Mouse (Mus musculus) CD4-positive naive resting alpha-beta T cell, adult 57 days (primary cell): ENCODE data around the gene Car3. TPM values are rescaled to one million over a fixed set of nuclear protein-coding genes. Genes with fewer than 3 reads are reported as not detected.

Source experiments
- total RNA-seq: library from RNA; stranded (reverse); gene quantifications from one replicate; pipeline ENCODE4 v1.2.4, GENCODE M21; 2023

Car3 gene
- total RNA-seq: 0.44 TPM

DNA sequence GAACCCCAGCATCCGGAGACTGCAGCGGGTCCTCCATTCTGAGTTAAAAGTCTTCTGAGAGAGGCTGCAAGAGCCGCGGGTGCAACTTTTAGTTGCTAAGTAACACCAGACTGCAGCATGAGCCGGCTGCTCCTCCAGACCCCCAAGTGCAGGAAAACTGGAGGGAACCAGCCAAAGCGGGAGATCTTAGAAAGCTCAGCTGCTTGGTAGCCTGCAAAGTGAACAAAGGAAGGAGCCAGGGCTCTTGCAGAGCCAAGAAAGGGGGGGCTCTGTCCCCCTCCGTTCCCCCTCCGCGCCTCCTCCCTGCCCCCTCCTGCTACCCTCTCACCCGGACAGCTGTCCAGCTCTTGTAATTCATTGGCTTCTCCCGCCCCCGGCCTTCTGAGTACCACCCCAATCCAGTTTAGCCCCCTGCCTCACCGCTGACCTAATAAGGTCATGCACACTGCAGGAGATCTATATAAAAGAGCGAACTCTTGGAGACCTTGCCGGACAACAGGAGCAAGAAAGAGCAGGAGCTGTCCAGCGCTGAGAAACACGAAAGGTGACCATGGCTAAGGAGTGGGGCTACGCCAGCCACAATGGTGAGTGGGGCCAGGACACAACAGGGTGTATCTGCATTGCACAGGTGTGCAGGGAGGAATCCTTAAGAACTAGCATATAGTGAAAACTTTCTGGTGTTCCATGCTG is at the start of gene Car3:
Gene Car3 (plus strand): TSS at position 491 of the 690 bp plus-strand sequence.

DNA sequence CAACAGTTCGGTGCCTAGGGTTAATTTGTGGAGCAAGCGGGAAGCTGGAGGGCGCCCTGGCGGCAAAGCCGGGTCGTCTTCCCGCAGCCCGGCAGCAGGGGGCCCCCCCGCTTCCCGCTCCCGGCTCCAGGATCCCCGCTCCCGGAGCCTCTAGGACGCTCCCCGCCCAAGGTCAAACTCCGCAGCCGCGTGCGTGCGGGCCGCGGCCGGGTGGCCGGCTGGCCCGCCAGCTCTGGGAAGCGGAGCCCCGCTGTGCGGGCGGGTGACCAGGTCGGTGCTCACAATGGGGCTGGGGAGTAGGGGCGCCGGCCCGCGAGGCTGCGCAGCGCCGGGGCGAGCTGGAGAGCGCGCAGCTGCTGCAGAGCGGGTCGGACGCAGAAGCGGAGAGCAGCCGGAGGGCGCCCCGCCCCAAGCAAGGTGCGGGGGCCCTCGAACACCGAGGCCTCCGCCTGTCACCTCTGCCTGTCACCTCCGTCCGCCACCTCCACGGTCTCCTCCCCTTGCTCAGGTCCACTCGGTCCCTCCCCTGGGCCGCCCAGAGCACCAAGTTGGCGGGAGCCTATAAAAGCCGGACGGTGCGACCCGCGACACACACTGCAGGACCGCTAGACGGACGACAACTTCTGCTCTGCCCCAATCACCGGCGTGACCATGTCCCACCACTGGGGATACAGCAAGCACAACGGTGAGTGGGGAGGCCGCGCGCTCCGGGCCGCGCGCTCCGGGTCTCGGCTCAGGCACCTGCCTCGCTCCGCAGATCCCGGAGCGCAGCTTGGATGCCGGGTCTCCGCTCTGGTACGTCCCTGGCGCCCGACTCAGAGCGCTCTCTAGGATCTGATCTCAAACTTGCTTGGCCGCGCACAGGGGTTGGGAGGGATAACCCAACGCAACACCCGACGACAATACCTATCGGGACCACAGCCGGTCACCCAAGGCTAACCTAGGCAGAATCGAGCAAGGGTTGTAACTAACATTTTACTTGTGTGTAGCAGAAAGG is 23.1 kb downstream of the Car3 start, which contains the start of gene Car2:
Gene Car2 (plus strand): TSS at position 172 of the 997 bp plus-strand sequence.

Other genes starting within 250 kb of the Car3 start
- gene Car13, start 221.8 kb upstream of the Car3 start, total RNA-seq: 0.41 TPM
- not detected for gene Car1, start 55.1 kb upstream of the Car3 start, total RNA-seq
- 6.2 TPM for gene Car2, start 22.8 kb downstream of the Car3 start, total RNA-seq